Mouse (Mus musculus): ENCODE results near the gene Neurl2. TPM values are rescaled to one million over a fixed set of nuclear protein-coding genes. Genes with fewer than 3 reads are reported as not detected.
"Not testable (repeated sequence)": the region's sequence is repeated elsewhere in the genome, so short reads cannot be mapped to it uniquely, and the experiment has no call there.

The Neurl2 gene
- polyA plus RNA-seq, 1 experiment from 2014 or later, result 5.4 TPM

GRCm38 (mm10) chr2:164855572-164855971, 22.3 kb upstream of the Neurl2 start:
- 80% methylated on average over 5 of the region's 5 CpGs for WGBS
- peaks cover 64% of the 10 kb centered on the region for H3K27me3 ChIP-seq (replicated peaks; ENCODE audit: low read depth, poor library complexity, severe bottlenecking)
- peak overlapping the region; percentile 66; the same call in 1 of the 2 replicates for H3K4me3 ChIP-seq
- H3K9me3 ChIP-seq; DNase-seq (ENCODE audit: low spot score); H3K27ac ChIP-seq (replicated peaks): not testable (repeated sequence)
- peaks cover 54% of the 10 kb centered on the region for H3K4me1 ChIP-seq
- peaks cover 21% of the 10 kb centered on the region for H3K36me3 ChIP-seq (replicated peaks)

DNA sequence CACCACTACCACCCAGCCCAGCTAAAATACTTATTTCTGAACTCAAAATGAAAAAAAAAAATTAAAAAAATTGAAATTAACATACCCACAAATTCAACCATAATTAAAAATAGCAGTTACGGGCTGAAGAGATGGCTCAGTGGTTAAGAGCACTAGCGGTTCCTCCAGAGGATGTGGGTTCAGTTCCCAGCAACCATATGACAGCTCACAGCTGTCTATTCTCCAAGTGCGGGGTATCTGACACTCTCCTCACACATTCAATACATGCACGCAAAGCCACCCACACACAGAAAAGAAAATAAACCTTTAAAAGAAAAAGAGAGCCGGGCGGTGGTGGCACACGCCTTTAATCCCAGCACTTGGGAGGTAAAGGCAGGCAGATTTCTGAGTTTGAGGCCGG, 16.8 kb upstream of the Neurl2 start:
- Histone ChIP-seq H3K27ac (replicated peaks) (no peak overlapping the region), H3K4me3 (no peak overlapping the region), H3K36me3 (replicated peaks) (peaks cover 44% of the 10 kb centered on the region), H3K4me1 (peaks cover 5% of the 10 kb centered on the region), H3K27me3 (replicated peaks; ENCODE audit: low read depth, poor library complexity, severe bottlenecking) (peaks cover 14% of the 10 kb centered on the region), H3K9me3 (no peaks in the 10 kb centered on the region)
- no peak for DNase-seq (ENCODE audit: low spot score)
- 88% methylated on average over 8 of the region's 8 CpGs for WGBS

DNA sequence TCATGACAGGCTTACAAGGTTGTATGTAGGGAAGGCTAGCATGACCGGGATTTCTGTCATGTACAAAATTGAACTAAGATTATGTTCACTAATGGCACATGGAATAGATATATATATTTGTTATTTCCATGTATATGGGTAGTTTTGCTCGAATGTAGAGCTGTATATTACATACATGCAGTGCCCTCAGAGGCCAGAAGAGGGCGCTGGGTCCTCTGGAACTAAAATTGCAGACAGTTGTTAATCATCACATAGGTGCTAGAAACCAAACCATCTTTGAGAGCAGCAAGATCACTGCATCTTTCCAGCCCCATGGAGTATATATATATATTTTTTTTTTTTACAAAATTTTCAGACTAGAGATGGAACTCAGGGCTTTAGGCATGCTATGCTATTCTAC, 12.5 kb upstream of the Neurl2 start:
- Histone ChIP-seq H3K27me3 (replicated peaks; ENCODE audit: low read depth, poor library complexity, severe bottlenecking) (no peaks in the 10 kb centered on the region), H3K4me3 (no peak overlapping the region), H3K36me3 (replicated peaks) (peaks cover 41% of the 10 kb centered on the region), H3K9me3 (no peaks in the 10 kb centered on the region), H3K27ac (replicated peaks) (no peak overlapping the region), H3K4me1 (no peaks in the 10 kb centered on the region)
- no peak for DNase-seq (ENCODE audit: low spot score)
- WGBS, result 53% methylated on average over 3 of the region's 3 CpGs

- peaks cover 49% of the 10 kb centered on the region for H3K36me3 ChIP-seq (replicated peaks)
- no peak overlapping the region for H3K27ac ChIP-seq (replicated peaks)
- H3K4me1 ChIP-seq, result peaks cover 28% of the 10 kb centered on the region
- WGBS, result 92% methylated on average over 4 of the region's 4 CpGs
- H3K27me3 ChIP-seq (replicated peaks; ENCODE audit: low read depth, poor library complexity, severe bottlenecking), result no peaks in the 10 kb centered on the region
- H3K4me3 ChIP-seq, result peak overlapping the region; percentile 71
- no peaks in the 10 kb centered on the region for H3K9me3 ChIP-seq
- DNase-seq (ENCODE audit: low spot score), result no peak
Observed at GRCm38 (mm10) chr2:164835164-164835563, 1.9 kb upstream of the Neurl2 start.

GRCm38 (mm10) chr2:164834531-164834930, 1.3 kb upstream of the Neurl2 start:
- H3K4me1 ChIP-seq, result peaks cover 28% of the 10 kb centered on the region
- 44% methylated on average over 8 of the region's 8 CpGs for WGBS
- H3K36me3 ChIP-seq (replicated peaks), result peaks cover 42% of the 10 kb centered on the region
- no peak for DNase-seq (ENCODE audit: low spot score)
- no peaks in the 10 kb centered on the region for H3K27me3 ChIP-seq (replicated peaks; ENCODE audit: low read depth, poor library complexity, severe bottlenecking)
- H3K4me3 ChIP-seq, result peak overlapping the region; percentile 71
- peak overlapping the region; percentile 92; the same call in 1 of the 2 replicates for H3K27ac ChIP-seq (replicated peaks)
- H3K9me3 ChIP-seq, result no peaks in the 10 kb centered on the region

DNA sequence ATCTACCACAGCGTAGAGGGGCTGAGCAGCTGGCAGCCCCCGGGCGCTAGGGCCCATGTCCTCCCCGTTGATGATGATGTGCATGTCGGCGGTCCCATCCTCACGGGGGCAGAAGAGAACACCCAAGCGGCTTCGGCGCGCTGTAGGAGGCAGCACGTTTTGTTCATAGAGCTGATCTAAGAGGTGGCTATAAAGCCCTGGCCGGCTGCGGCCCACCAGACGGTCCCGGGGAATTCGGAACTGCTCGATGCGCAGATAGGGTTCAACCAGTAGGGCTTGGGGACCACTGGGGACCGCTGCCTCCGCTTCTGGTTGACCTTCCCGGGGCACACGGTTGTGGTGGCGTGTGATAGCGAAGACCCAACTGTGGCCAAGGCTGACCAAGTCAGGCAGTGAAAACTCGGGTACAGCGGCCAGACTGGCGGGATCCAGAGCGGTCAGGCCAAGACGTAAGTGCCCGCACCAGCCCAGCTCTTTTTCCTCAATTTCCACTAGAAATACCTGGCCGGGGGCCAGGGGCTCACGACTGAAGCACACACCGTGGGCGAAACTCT, 431 bp downstream of the Neurl2 start, which contains the start of gene Ctsa:
TSS of gene Ctsa (plus strand) at position 126 of the 554 bp plus-strand sequence.
- peak within 1 kb of the TSS; percentile 92 for H3K27ac ChIP-seq (replicated peaks)
- WGBS, result under 1% methylated on average over 35 of the region's 35 CpGs
- peak; percentile 82 for DNase-seq (ENCODE audit: low spot score)

DNA sequence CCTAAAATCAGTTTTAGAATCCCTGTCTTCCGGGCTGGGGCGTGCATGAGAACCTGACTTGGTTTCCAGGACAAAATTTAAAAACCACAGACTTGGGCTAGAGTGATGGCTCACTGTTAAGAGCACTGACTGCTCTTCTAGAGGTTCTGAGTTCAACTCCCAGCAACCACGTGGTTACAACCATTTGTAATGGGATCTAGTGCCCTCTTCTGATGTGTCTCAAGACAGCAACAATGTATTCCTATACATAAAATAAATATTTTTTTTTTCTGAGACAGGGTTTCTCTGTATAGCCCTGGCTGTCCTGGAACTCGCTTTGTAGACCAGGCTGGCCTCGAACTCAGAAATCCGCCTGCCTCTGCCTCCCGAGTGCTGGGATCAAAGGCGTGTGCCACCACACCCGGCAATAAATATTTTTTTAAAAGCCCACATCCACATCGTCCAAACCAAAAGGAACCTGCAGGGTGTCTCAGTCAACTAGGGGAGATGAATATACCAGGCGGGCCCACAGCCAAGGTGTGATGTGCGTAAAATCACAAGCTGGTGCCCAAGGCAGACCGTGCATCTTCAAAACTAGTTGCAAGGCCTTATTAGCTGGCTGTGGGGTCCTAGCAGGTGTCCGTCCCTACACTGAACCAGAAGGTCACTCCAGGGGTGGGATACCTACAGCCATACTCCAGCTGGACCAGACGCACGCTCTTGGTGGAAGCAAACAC, 1.1 kb downstream of the Neurl2 start:
- Histone ChIP-seq H3K36me3 (replicated peaks) (peaks cover 38% of the 10 kb centered on the region), H3K27ac (replicated peaks) (peak overlapping the region; percentile 92), H3K27me3 (replicated peaks; ENCODE audit: low read depth, poor library complexity, severe bottlenecking) (no peaks in the 10 kb centered on the region), H3K4me3 (peak overlapping the region; percentile 71), H3K9me3 (no peaks in the 10 kb centered on the region), H3K4me1 (peaks cover 28% of the 10 kb centered on the region)
- no peak for DNase-seq (ENCODE audit: low spot score)
- WGBS, result 67% methylated on average over 16 of the region's 16 CpGs

More for the DNA sequence above, 431 bp downstream of the Neurl2 start, which contains the start of gene Ctsa:
- H3K4me1 ChIP-seq, result peaks cover 28% of the 10 kb centered on the region
- peaks cover 38% of the 10 kb centered on the region for H3K36me3 ChIP-seq (replicated peaks)
- no peaks in the 10 kb centered on the region for H3K9me3 ChIP-seq
- peak within 1 kb of the TSS; percentile 71 for H3K4me3 ChIP-seq
- no peaks in the 10 kb centered on the region for H3K27me3 ChIP-seq (replicated peaks; ENCODE audit: low read depth, poor library complexity, severe bottlenecking)

DNA sequence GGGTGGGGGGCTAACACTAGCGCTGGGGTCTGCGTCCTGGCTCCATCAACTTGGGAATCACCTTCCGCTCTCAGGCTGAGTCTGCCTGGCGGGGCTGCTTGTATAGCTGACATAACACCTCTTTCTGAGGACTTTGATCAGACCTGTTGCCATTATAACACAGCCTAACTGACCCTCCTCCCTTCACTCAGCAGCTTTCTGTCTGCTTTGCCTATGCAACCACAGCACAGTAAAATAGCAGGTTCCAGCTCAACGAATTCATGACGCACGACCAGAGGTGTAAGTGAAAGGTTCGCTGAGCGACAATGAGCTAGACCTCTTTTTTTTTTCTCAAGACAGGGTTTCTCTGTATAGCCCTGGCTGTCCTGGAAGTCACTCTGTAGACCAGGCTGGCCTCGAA, 2.2 kb downstream of the Neurl2 start:
- DNase-seq (ENCODE audit: low spot score), result no peak
- Histone ChIP-seq H3K36me3 (replicated peaks) (peaks cover 39% of the 10 kb centered on the region), H3K4me3 (no peak overlapping the region; the same call in 1 of the 2 replicates), H3K9me3 (no peaks in the 10 kb centered on the region), H3K4me1 (peaks cover 28% of the 10 kb centered on the region), H3K27ac (replicated peaks) (no peak overlapping the region), H3K27me3 (replicated peaks; ENCODE audit: low read depth, poor library complexity, severe bottlenecking) (no peaks in the 10 kb centered on the region)
- 90% methylated on average over 10 of the region's 10 CpGs for WGBS

DNA sequence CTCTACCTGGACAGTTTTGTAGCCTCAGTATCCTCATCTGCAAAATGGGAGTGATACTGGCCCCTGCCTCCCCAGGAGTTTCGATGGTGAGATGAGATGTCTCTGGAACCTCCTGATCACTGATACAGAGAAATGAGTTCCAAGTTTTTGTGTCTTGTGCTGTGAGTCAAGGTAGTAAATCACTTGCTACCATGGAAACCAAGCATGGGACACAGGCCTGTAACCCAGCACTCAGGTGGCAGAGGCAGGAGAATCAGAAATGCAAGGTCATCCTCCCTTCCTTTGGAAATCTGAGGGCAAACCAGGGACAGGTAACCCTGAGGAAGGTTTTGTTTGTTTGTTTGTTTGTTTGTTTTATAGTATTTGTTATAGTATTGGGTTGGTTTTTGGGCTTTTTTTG, 4.2 kb downstream of the Neurl2 start:
- WGBS, result 95% methylated on average over 1 of the region's 1 CpGs
- Histone ChIP-seq H3K27me3 (replicated peaks; ENCODE audit: low read depth, poor library complexity, severe bottlenecking) (no peaks in the 10 kb centered on the region), H3K9me3 (no peaks in the 10 kb centered on the region), H3K4me1 (peaks cover 17% of the 10 kb centered on the region), H3K36me3 (replicated peaks) (peaks cover 50% of the 10 kb centered on the region), H3K4me3 (no peak overlapping the region), H3K27ac (replicated peaks) (no peak overlapping the region)
- DNase-seq (ENCODE audit: low spot score), result no peak

GRCm38 (mm10) chr2:164828437-164828836, 4.8 kb downstream of the Neurl2 start, which contains the start of gene Spata25:
TSS of gene Spata25 (minus strand) at chr2:164828537.
- H3K27ac ChIP-seq (replicated peaks), result no peak within 1 kb of the TSS
- 87% methylated on average over 6 of the region's 6 CpGs for WGBS
- H3K4me3 ChIP-seq, result no peak within 1 kb of the TSS
- H3K9me3 ChIP-seq, result no peaks in the 10 kb centered on the region
- H3K4me1 ChIP-seq, result peaks cover 18% of the 10 kb centered on the region
- DNase-seq (ENCODE audit: low spot score), result no peak
- H3K27me3 ChIP-seq (replicated peaks; ENCODE audit: low read depth, poor library complexity, severe bottlenecking), result no peaks in the 10 kb centered on the region
- H3K36me3 ChIP-seq (replicated peaks), result peaks cover 50% of the 10 kb centered on the region

- no peaks in the 10 kb centered on the region for H3K9me3 ChIP-seq
- 91% methylated on average over 16 of the region's 16 CpGs for WGBS
- no peak overlapping the region for H3K4me3 ChIP-seq
- H3K27ac ChIP-seq (replicated peaks), result no peak overlapping the region
- peaks cover 13% of the 10 kb centered on the region for H3K4me1 ChIP-seq
- peaks cover 50% of the 10 kb centered on the region for H3K36me3 ChIP-seq (replicated peaks)
- no peaks in the 10 kb centered on the region for H3K27me3 ChIP-seq (replicated peaks; ENCODE audit: low read depth, poor library complexity, severe bottlenecking)
- DNase-seq (ENCODE audit: low spot score), result no peak
Observed at GRCm38 (mm10) chr2:164827146-164827850, 6.0 kb downstream of the Neurl2 start.

- Histone ChIP-seq H3K4me3 (no peak overlapping the region), H3K27ac (replicated peaks) (no peak overlapping the region), H3K36me3 (replicated peaks) (peaks cover 62% of the 10 kb centered on the region), H3K4me1 (peaks cover 15% of the 10 kb centered on the region), H3K27me3 (replicated peaks; ENCODE audit: low read depth, poor library complexity, severe bottlenecking) (no peaks in the 10 kb centered on the region), H3K9me3 (no peaks in the 10 kb centered on the region)
- WGBS, result 93% methylated on average over 17 of the region's 17 CpGs
- no peak for DNase-seq (ENCODE audit: low spot score)
Observed at GRCm38 (mm10) chr2:164825521-164825920, 7.7 kb downstream of the Neurl2 start.

Data from embryonic facial prominence, embryonic 10.5 days (tissue).